Mouse (Mus musculus) 3T3-L1 (cell line): ENCODE measurements around the gene Pip4p1.

Experiments
- DNase-seq: peaks from one replicate; pipeline ENCODE4 v3.0.0-alpha.2; 2015; ENCODE audit warnings: low read depth, low spot score

Gene Pip4p1

GRCm38 (mm10) chr14:50892541-50893459 is 37.9 kb downstream of the Pip4p1 start:
- DNase-seq, result peak; percentile 68

GRCm38 (mm10) chr14:50892091-50892490 is 38.6 kb downstream of the Pip4p1 start:
- DNase-seq, result no peak

- no peak for DNase-seq
Observed at GRCm38 (mm10) chr14:50891621-50892020, 39.0 kb downstream of the Pip4p1 start.

GRCm38 (mm10) chr14:50876236-50876950 is 54.3 kb downstream of the Pip4p1 start:
- no peak for DNase-seq
